Mouse (Mus musculus): ENCODE data around the gene Gucy2d. TPM values are rescaled to one million over a fixed set of nuclear protein-coding genes. Genes with fewer than 3 reads are reported as not detected.

Gucy2d gene
- polyA plus RNA-seq, 1 experiment from 2014 or later, result not detected

- no peaks in the 10 kb centered on the region for H3K27me3 ChIP-seq (ENCODE audit: control insufficient read depth, insufficient read depth, low read length)
- H3K9me3 ChIP-seq (ENCODE audit: control insufficient read depth, low read length), result no peaks in the 10 kb centered on the region
- H3K4me2 ChIP-seq (replicated peaks; ENCODE audit: low read depth, low read length), result no peak overlapping the region
- 0 out of 2 replicates have a peak, but pooled peaks cover 8% of the 10 kb centered on the region for H3K4me1 ChIP-seq (ENCODE audit: control insufficient read depth, insufficient read depth, low read length)
- H3K4me3 ChIP-seq (ENCODE audit: low read length), result no peak overlapping the region
- 96% methylated on average over 3 of the region's 3 CpGs for WGBS
- ATAC-seq (ENCODE audit: low FRiP score, low TSS enrichment), result no peak
- H3K9ac ChIP-seq (ENCODE audit: low read depth, low read length), result no peak overlapping the region
- H3K27ac ChIP-seq (ENCODE audit: low read depth, low read length), result no peak overlapping the region
- no peaks in the 10 kb centered on the region for H3K36me3 ChIP-seq (ENCODE audit: control insufficient read depth, insufficient read depth, low read length)
Observed at GRCm38 (mm10) chr7:98429579-98429978, 10.6 kb upstream of the Gucy2d start.

DNA sequence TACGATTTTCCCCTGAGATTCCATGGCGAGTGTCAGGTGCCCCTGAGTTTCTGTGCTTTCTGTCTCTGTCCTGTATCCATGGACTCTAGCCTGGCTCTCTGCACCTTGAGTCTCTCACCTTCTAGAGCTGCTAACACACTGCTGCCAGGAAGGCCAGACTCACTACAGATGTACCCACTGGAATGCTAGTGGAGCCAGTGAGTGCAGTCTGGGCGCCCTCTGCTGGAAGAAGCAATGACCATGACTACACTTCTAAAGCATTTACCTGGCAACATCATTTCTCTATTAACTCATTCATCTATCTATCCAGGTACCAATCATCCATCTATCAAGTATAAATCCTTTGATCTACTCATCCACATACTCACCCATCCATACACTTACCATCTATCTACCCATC is 9.4 kb upstream of the Gucy2d start:
- H3K9ac ChIP-seq (ENCODE audit: low read depth, low read length), result no peak overlapping the region
- 40% methylated on average over 3 of the region's 3 CpGs for WGBS
- H3K9me3 ChIP-seq (ENCODE audit: control insufficient read depth, low read length), result no peaks in the 10 kb centered on the region
- H3K36me3 ChIP-seq (ENCODE audit: control insufficient read depth, insufficient read depth, low read length), result no peaks in the 10 kb centered on the region
- no peak overlapping the region for H3K4me2 ChIP-seq (replicated peaks; ENCODE audit: low read depth, low read length)
- peak; percentile 63; the same call in 1 of the 2 replicates for ATAC-seq (ENCODE audit: low FRiP score, low TSS enrichment)
- no peaks in the 10 kb centered on the region for H3K27me3 ChIP-seq (ENCODE audit: control insufficient read depth, insufficient read depth, low read length)
- H3K4me1 ChIP-seq (ENCODE audit: control insufficient read depth, insufficient read depth, low read length), result 0 out of 2 replicates have a peak, but pooled peaks cover 8% of the 10 kb centered on the region
- H3K27ac ChIP-seq (ENCODE audit: low read depth, low read length), result no peak overlapping the region
- no peak overlapping the region for H3K4me3 ChIP-seq (ENCODE audit: low read length)

GRCm38 (mm10) chr7:98437629-98438028 is 2.6 kb upstream of the Gucy2d start:
- Histone ChIP-seq H3K27me3 (ENCODE audit: control insufficient read depth, insufficient read depth, low read length) (no peaks in the 10 kb centered on the region), H3K4me2 (replicated peaks; ENCODE audit: low read depth, low read length) (no peak overlapping the region), H3K4me1 (ENCODE audit: control insufficient read depth, insufficient read depth, low read length) (no peaks in the 10 kb centered on the region), H3K27ac (ENCODE audit: low read depth, low read length) (no peak overlapping the region), H3K9me3 (ENCODE audit: control insufficient read depth, low read length) (no peaks in the 10 kb centered on the region), H3K9ac (ENCODE audit: low read depth, low read length) (no peak overlapping the region), H3K36me3 (ENCODE audit: control insufficient read depth, insufficient read depth, low read length) (no peaks in the 10 kb centered on the region), H3K4me3 (ENCODE audit: low read length) (no peak overlapping the region)
- WGBS, result 39% methylated on average over 9 of the region's 9 CpGs
- ATAC-seq (ENCODE audit: low FRiP score, low TSS enrichment), result no peak

DNA sequence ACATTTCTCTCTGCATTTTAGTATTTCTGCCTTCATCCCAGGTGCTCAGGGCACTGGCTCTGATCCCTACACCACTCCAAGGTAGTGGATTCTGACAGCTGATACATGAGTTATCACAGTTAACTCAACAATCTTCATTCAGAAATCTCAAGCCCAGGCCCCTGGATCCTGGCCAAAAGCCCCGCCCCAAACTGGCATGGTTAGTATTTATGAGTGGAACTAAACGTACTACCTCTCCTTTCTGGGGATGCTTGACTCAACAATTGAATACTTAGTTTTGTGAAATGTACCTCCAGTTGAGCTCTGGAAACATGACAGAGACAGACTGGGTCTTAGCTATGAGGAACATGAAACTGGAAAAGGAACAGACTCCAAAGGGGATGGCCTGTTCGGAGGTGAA is 6.7 kb downstream of the Gucy2d start:
- H3K36me3 ChIP-seq (ENCODE audit: control insufficient read depth, insufficient read depth, low read length), result no peaks in the 10 kb centered on the region
- no peak for ATAC-seq (ENCODE audit: low FRiP score, low TSS enrichment)
- no peak overlapping the region for H3K27ac ChIP-seq (ENCODE audit: low read depth, low read length)
- H3K27me3 ChIP-seq (ENCODE audit: control insufficient read depth, insufficient read depth, low read length), result no peaks in the 10 kb centered on the region
- no peak overlapping the region for H3K9ac ChIP-seq (ENCODE audit: low read depth, low read length)
- no peak overlapping the region for H3K4me2 ChIP-seq (replicated peaks; ENCODE audit: low read depth, low read length)
- WGBS, result 82% methylated on average over 3 of the region's 3 CpGs
- H3K4me1 ChIP-seq (ENCODE audit: control insufficient read depth, insufficient read depth, low read length), result no peaks in the 10 kb centered on the region
- H3K4me3 ChIP-seq (ENCODE audit: low read length), result no peak overlapping the region
- H3K9me3 ChIP-seq (ENCODE audit: control insufficient read depth, low read length), result no peaks in the 10 kb centered on the region

GRCm38 (mm10) chr7:98447585-98448308 is 7.5 kb downstream of the Gucy2d start:
- Histone ChIP-seq H3K4me3 (ENCODE audit: low read length) (no peak overlapping the region), H3K27ac (ENCODE audit: low read depth, low read length) (no peak overlapping the region), H3K27me3 (ENCODE audit: control insufficient read depth, insufficient read depth, low read length) (no peaks in the 10 kb centered on the region), H3K9ac (ENCODE audit: low read depth, low read length) (no peak overlapping the region), H3K9me3 (ENCODE audit: control insufficient read depth, low read length) (no peaks in the 10 kb centered on the region), H3K4me2 (replicated peaks; ENCODE audit: low read depth, low read length) (no peak overlapping the region), H3K4me1 (ENCODE audit: control insufficient read depth, insufficient read depth, low read length) (no peaks in the 10 kb centered on the region), H3K36me3 (ENCODE audit: control insufficient read depth, insufficient read depth, low read length) (no peaks in the 10 kb centered on the region)
- WGBS, result 63% methylated on average over 11 of the region's 11 CpGs
- ATAC-seq (ENCODE audit: low FRiP score, low TSS enrichment), result no peak

- Histone ChIP-seq H3K27me3 (ENCODE audit: control insufficient read depth, insufficient read depth, low read length) (no peaks in the 10 kb centered on the region), H3K4me3 (ENCODE audit: low read length) (no peak overlapping the region), H3K36me3 (ENCODE audit: control insufficient read depth, insufficient read depth, low read length) (no peaks in the 10 kb centered on the region), H3K9me3 (ENCODE audit: control insufficient read depth, low read length) (no peaks in the 10 kb centered on the region), H3K4me1 (ENCODE audit: control insufficient read depth, insufficient read depth, low read length) (no peaks in the 10 kb centered on the region), H3K27ac (ENCODE audit: low read depth, low read length) (no peak overlapping the region), H3K9ac (ENCODE audit: low read depth, low read length) (no peak overlapping the region), H3K4me2 (replicated peaks; ENCODE audit: low read depth, low read length) (no peak overlapping the region)
- WGBS, result 89% methylated on average over 5 of the region's 5 CpGs
- no peak for ATAC-seq (ENCODE audit: low FRiP score, low TSS enrichment)
Observed at GRCm38 (mm10) chr7:98448309-98448630, 8.1 kb downstream of the Gucy2d start.

DNA sequence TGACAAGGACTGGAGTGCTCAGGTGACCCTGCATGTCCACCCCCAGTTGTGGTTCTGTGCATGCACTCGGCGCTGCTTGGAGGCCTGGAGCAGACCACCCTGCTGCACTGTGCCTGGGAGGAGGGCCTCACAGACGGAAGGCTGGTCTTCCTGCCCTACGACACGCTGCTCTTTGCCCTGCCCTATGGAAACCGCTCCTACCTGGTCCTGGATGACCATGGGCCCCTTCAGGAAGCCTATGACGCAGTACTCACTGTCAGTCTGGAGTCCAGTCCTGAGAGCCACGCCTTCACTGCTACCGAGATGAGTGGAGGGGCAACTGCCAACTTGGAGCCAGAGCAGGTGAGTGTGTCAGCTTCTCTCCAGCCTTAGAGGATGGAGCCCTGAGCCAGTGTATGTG is 9.5 kb downstream of the Gucy2d start:
- no peak overlapping the region for H3K4me2 ChIP-seq (replicated peaks; ENCODE audit: low read depth, low read length)
- no peak overlapping the region for H3K4me3 ChIP-seq (ENCODE audit: low read length)
- H3K27me3 ChIP-seq (ENCODE audit: control insufficient read depth, insufficient read depth, low read length), result no peaks in the 10 kb centered on the region
- no peak overlapping the region for H3K9ac ChIP-seq (ENCODE audit: low read depth, low read length)
- no peak overlapping the region for H3K27ac ChIP-seq (ENCODE audit: low read depth, low read length)
- H3K9me3 ChIP-seq (ENCODE audit: control insufficient read depth, low read length), result no peaks in the 10 kb centered on the region
- 81% methylated on average over 9 of the region's 9 CpGs for WGBS
- no peaks in the 10 kb centered on the region for H3K36me3 ChIP-seq (ENCODE audit: control insufficient read depth, insufficient read depth, low read length)
- no peaks in the 10 kb centered on the region for H3K4me1 ChIP-seq (ENCODE audit: control insufficient read depth, insufficient read depth, low read length)
- ATAC-seq (ENCODE audit: low FRiP score, low TSS enrichment), result no peak

DNA sequence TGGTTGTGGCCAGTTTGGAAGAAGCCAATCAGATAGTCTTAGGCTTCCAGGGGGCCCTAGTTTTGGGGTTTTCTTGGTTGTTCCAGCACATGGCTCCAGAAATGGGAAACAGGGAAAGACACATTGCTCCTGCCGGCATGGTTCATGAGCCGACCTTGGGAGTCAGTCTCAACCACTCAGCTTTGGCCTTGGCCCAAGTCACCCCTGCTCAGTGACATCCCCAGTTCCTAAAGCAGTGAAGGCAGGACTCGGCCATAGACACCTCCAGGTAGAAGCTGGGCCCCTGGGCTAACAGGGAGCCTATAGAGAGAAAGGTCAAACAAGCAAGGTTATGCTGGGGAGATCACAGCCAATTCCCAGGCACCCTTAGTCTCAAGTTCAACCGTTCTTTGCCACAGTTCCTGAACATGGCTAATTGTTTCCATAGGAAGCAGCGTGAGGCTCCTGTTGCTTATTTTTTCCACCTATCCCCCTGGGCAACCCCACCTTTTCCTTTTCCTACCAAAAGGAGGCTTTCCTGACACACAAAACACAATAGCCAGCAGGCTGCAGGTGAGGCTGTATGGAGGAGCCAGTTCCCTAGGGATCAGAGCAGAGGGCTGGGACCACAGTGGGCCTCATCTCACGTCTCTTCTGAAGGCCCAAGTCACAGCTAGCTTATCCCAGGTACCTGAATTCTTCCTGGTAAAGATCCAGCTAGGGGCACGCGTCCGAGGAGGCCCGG is 14.3 kb downstream of the Gucy2d start:
- Histone ChIP-seq H3K4me3 (ENCODE audit: low read length) (no peak overlapping the region), H3K9me3 (ENCODE audit: control insufficient read depth, low read length) (no peaks in the 10 kb centered on the region), H3K27ac (ENCODE audit: low read depth, low read length) (no peak overlapping the region), H3K4me1 (ENCODE audit: control insufficient read depth, insufficient read depth, low read length) (no peaks in the 10 kb centered on the region), H3K27me3 (ENCODE audit: control insufficient read depth, insufficient read depth, low read length) (no peaks in the 10 kb centered on the region), H3K4me2 (replicated peaks; ENCODE audit: low read depth, low read length) (no peak overlapping the region), H3K36me3 (ENCODE audit: control insufficient read depth, insufficient read depth, low read length) (no peaks in the 10 kb centered on the region), H3K9ac (ENCODE audit: low read depth, low read length) (no peak overlapping the region)
- 44% methylated on average over 10 of the region's 10 CpGs for WGBS
- ATAC-seq (ENCODE audit: low FRiP score, low TSS enrichment), result 0 out of 2 replicates have a peak, but pooled peaks have one; percentile 41

DNA sequence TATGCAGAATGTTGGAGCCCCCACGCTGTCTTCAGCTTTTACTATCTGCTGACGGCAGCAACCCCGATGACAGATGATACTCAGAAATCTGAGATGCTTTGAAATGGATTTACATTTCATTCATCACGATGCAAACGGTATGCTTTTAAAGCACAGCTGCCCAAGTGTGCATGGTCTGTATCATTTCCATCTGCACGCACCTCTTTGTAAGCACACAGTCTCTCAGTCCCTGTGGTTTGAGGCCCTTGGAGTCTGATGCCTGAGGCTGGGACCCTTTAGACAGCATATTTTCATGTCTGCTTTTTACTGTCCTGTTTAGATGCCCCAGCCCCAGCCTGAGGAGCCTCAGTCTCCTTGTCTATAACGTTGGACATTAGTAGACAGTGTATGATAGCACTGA is 20.1 kb downstream of the Gucy2d start:
- no peak for ATAC-seq (ENCODE audit: low FRiP score, low TSS enrichment)
- WGBS, result 37% methylated on average over 7 of the region's 7 CpGs
- no peak overlapping the region for H3K27ac ChIP-seq (ENCODE audit: low read depth, low read length)
- H3K27me3 ChIP-seq (ENCODE audit: control insufficient read depth, insufficient read depth, low read length), result no peaks in the 10 kb centered on the region
- H3K4me3 ChIP-seq (ENCODE audit: low read length), result no peak overlapping the region
- no peak overlapping the region for H3K9ac ChIP-seq (ENCODE audit: low read depth, low read length)
- H3K9me3 ChIP-seq (ENCODE audit: control insufficient read depth, low read length), result no peaks in the 10 kb centered on the region
- H3K4me1 ChIP-seq (ENCODE audit: control insufficient read depth, insufficient read depth, low read length), result no peaks in the 10 kb centered on the region
- no peaks in the 10 kb centered on the region for H3K36me3 ChIP-seq (ENCODE audit: control insufficient read depth, insufficient read depth, low read length)
- H3K4me2 ChIP-seq (replicated peaks; ENCODE audit: low read depth, low read length), result no peak overlapping the region

Measured in kidney, embryonic 14.5 days (tissue).